Mouse (Mus musculus) forebrain, postnatal 0 days (tissue): ENCODE measurements around the gene Nkain2. TPM values are rescaled to one million over a fixed set of nuclear protein-coding genes. Genes with fewer than 3 reads are reported as not detected.

Source experiments
- ATAC-seq: fragments of 200-750 bp; cut with Nextera tagmentation; 2 replicates; pipeline ENCODE4 v1.8.0; 2017; ENCODE audit warnings: mild to moderate bottlenecking, moderate library complexity
- DNase-seq: peaks from one replicate; pipeline ENCODE4 v3.0.0-alpha.2; 2015
- H3K27ac ChIP-seq: fragments of 300-500 bp; sonication (generic); 2 replicates; pipeline ENCODE4 v1.5.1; 2014; ENCODE audit warnings: low read depth, mild to moderate bottlenecking, antibody characterized with exemption, low read length, moderate library complexity, mixed read lengths
- H3K27me3 ChIP-seq: fragments of 300-500 bp; sonication (generic); 2 replicates; pipeline ENCODE4 v1.6.1; 2014; ENCODE audit warnings: mild to moderate bottlenecking, low read length, mixed read lengths; ENCODE audit not compliant: insufficient read depth
- H3K36me3 ChIP-seq: fragments of 300-500 bp; sonication (generic); 2 replicates; pipeline ENCODE4 v1.6.1; 2014; ENCODE audit warnings: mild to moderate bottlenecking, moderate library complexity; ENCODE audit not compliant: insufficient read depth
- H3K4me1 ChIP-seq: fragments of 300-500 bp; sonication (generic); 2 replicates; pipeline ENCODE4 v1.6.1; 2014; ENCODE audit warnings: antibody characterized with exemption; ENCODE audit not compliant: insufficient read depth
- H3K4me2 ChIP-seq: fragments of 300-500 bp; sonication (generic); 2 replicates; pipeline ENCODE4 v1.6.1; 2014; ENCODE audit warnings: low read depth, mild to moderate bottlenecking, moderate library complexity
- H3K4me3 ChIP-seq: fragments of 300-500 bp; sonication (generic); 2 replicates; pipeline ENCODE4 v1.5.1; 2014; ENCODE audit warnings: low read depth, low read length, mixed read lengths
- H3K9ac ChIP-seq: fragments of 300-500 bp; sonication (generic); 2 replicates; pipeline ENCODE4 v1.6.1; 2014; ENCODE audit warnings: mild to moderate bottlenecking
- H3K9me3 ChIP-seq: fragments of 300-500 bp; sonication (generic); 2 replicates; pipeline ENCODE4 v1.6.1; 2016; ENCODE audit warnings: low read length
- CTCF ChIP-seq: sonication (generic); IDR thresholded peaks from 2 replicates; pipeline ENCODE4 v1.5.1; 2016; ENCODE audit warnings: antibody characterized with exemption, control low read depth, low read depth
- WGBS: fragments of 180-500 bp; shearing (Covaris S2); extraction: QIAGEN DNeasy Blood & Tissue Kit; methylation state at CpG from one replicate; pipeline ENCODE4 v1.1.7; 2014; 5-methylcytosine and 5-hydroxymethylcytosine counted together
- polyA plus RNA-seq: library from polyadenylated mRNA; unstranded; fragments of >200 nt; fragmentation: Nextera tagmentation; extraction: Ambion mirVana; gene quantifications from 2 replicates; pipeline ENCODE4 v1.2.1, GENCODE M21; 2015
- total RNA-seq: library from RNA; depleted of rRNA; stranded (reverse); fragments of >200 nt; gene quantifications from 2 replicates; pipeline ENCODE4 v1.2.3, GENCODE M21; 2014; rRNA removed

Gene Nkain2
- total and polyA plus RNA-seq, 2 experiments from 2014 or later = 24.7 to 90.1 TPM

DNA sequence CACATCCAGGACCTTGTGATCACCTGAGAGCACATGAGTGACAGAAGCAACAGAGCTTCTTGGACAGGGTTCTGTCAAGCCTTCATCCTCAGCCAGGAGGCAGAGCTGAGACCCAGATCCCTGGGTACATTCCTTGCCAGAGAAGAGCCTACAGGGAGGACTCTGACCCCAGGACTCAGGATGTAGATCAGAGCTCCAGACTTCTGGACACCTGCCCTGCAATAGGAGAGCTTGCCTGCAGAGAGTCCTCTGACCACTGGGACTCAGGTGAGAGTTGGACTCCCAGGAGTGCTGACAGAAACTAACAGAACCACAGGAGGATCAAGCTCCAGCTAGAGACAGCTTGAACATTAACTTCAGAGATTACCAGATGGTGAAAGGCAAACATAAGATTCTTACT is 1162.2 kb downstream of the Nkain2 start:
- H3K9ac ChIP-seq = no peak overlapping the region
- ATAC-seq = no peak

DNA sequence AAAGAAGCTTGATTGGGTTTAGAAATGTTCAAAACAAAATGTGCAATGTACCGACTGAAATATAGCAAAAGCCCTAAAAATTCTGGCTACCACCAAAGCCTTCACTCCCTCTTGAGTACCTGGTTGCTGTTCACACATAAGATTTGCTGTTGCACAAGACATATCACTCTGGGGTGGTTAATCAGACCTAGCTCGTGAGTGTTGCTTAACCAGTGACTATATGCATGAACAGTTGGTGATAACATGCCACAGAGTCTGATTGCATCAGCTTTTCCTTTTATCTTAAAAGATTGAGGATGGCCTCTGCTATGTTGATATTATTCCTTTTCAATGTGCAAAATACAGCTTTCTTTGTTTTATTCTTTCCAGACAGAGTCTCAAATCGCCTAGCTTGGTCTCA is 1243.0 kb downstream of the Nkain2 start:
- 82% methylated on average over 3 of the region's 3 CpGs for WGBS

More for the DNA sequence above, 1162.2 kb downstream of the Nkain2 start:
- no peak overlapping the region for H3K27ac ChIP-seq
- TF ChIP-seq CTCF = no peak
- no peaks in the 10 kb centered on the region for H3K9me3 ChIP-seq
- no peak overlapping the region for H3K4me3 ChIP-seq
- no peaks in the 10 kb centered on the region for H3K27me3 ChIP-seq
- no peak overlapping the region for H3K4me2 ChIP-seq
- DNase-seq = no peak
- H3K36me3 ChIP-seq = no peaks in the 10 kb centered on the region
- no peaks in the 10 kb centered on the region for H3K4me1 ChIP-seq

DNA sequence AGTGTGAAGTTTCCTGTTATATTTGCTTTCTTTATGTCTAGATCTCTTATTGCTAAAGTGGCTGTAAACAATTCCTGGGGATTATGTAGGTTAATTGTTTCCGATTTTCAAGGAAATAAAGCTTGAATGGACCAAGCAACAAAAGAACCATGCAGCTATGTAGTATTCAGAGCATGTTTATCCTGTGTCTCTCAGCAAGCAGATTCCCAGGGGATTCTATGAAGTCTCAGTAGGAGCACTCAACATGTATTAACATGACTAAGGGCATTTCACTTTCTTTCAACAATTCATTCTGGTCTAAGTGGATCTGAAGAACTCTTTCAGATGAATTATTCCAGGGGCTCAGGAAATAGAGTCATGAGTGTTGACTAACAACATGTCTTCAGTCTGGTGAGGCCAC is 1244.2 kb downstream of the Nkain2 start:
- WGBS = 9% methylated on average over 1 of the region's 1 CpGs
- Histone ChIP-seq H3K9me3 (no peaks in the 10 kb centered on the region), H3K4me3 (no peak overlapping the region), H3K4me1 (no peaks in the 10 kb centered on the region), H3K9ac (no peak overlapping the region), H3K4me2 (no peak overlapping the region), H3K27me3 (no peaks in the 10 kb centered on the region), H3K27ac (no peak overlapping the region), H3K36me3 (no peaks in the 10 kb centered on the region)
- TF ChIP-seq CTCF = no peak
- ATAC-seq = no peak
- no peak for DNase-seq

More for the DNA sequence above, 1243.0 kb downstream of the Nkain2 start:
- Histone ChIP-seq H3K27ac (no peak overlapping the region), H3K9me3 (no peaks in the 10 kb centered on the region), H3K36me3 (no peaks in the 10 kb centered on the region), H3K27me3 (no peaks in the 10 kb centered on the region), H3K4me3 (no peak overlapping the region), H3K9ac (no peak overlapping the region), H3K4me2 (no peak overlapping the region), H3K4me1 (no peaks in the 10 kb centered on the region)
- no peak for ATAC-seq
- TF ChIP-seq CTCF = no peak
- DNase-seq = no peak

Other genes with a start within 250 kb of the Nkain2 start
- 0.19 and 0.77 TPM in 2 replicates for gene Trdn, start 190.1 kb upstream of the Nkain2 start, total RNA-seq
- 0.56 and 0.63 TPM in 2 replicates for gene Trdn, start 190.1 kb upstream of the Nkain2 start, polyA plus RNA-seq